Mouse (Mus musculus) B cell, adult (primary cell): ENCODE measurements around the gene Trmt1l. TPM values are rescaled to one million over a fixed set of nuclear protein-coding genes. Genes with fewer than 3 reads are reported as not detected.

Experiments
- total RNA-seq: library from RNA; stranded (reverse); gene quantifications from 4 replicates; pipeline ENCODE4 v1.2.4, GENCODE M21; 2023; ENCODE audit not compliant: inconsistent age

Gene Trmt1l
- total RNA-seq = 38.5 to 41.6 TPM (median 40.4 TPM) in 4 replicates

DNA sequence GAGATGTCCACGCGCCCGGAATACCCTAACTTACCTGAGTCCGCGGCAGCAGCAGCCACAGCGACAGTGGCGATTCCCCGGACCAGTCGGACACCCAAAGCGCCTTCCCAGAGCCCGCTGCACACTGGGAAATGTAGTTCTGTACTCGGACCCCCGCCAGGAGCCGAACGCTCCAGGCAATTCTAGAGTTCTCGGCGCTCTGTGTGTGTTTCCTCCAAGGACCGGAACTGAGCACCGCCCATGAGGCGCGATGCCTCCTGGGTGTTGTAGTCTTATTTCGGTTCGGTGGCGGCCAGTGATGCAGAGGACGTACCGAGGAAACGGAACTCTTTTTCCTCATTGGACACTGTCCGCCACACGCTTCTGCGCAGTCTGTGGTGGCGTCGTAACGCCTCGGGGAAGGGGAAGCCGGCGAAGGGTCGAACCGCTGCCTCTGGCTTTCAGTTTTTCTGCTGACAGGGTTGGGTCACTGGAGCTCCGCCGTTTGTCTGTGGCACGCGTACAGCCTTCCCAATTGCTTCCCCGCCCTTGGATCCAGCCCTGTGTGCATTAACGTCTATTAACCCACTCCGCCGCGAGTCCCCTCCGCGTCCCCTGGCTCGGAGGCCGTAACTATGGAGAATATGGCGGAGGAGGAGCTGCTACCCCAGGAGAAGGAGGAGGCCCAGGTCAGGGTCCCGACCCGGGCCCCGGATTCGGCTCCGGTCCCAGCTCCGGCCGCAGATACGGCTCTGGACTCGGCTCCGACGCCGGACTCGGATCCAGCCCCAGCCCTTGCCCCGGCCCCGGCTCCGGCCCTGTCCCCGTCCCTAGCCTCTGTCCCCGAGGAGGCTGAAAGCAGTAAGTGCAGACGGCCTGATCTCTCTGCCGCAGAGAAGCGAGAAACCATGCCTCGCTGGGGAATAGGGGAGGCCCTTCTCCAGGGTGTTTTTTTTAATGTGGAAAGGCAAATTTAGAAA is at the start of gene Trmt1l, which contains the start of gene Swt1:
Gene Trmt1l (plus strand): TSS at position 280 of the 959 bp plus-strand sequence.
Gene Swt1 (minus strand): TSS at position 193 of the 959 bp plus-strand sequence.

DNA sequence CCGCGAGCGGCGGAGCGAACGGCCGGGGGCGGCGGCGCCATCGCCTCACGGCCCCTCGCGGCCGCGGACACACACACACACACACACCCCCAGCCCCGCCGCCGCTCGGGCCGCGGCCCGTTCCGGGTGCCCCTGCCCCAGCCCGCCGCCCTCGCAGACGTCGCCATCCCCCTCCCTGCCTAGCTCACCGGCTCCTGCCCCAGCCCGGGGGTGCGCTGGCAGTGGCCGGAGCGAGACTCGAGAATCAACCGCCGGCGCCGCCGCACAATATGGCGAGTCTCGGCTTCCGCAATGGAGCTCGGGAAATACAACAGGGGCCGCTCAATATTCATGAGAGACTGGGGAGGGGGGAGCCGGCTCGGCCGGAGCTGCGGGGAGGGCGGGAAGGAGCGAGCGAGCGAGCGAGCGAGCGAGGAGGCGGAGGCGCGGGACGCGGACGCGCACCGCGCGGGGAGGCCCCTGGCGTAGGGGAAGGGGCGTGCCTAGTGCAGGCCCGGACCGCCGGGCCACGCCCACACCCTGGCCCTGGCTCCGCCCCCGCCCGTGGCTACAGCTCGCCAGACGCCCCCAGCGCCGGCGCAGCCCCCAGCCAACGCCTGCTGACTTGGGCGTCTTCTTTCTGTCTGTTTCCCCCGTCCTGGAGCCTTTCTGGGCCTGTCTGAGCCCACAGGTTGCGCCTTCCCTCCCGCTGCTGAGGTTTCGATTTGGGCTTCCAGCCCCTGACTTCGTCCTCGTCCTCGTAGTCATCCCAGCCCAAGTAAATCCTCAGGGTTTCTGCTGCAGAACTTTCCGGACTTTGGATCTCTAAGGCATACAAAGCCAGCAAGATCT is 72.4 kb downstream of the Trmt1l start, which contains the start of gene Rnf2:
Gene Rnf2 (minus strand): TSS at position 425 of the 831 bp plus-strand sequence.

Other genes starting within 250 kb of the Trmt1l start
- gene Gm47985, start 246.0 kb upstream of the Trmt1l start, total RNA-seq = 0.32 TPM in 1 of 4 replicates, not detected in the others
- 0.29 to 0.30 TPM in 2 of 4 replicates, not detected in the others for gene Gm8947, start 236.2 kb upstream of the Trmt1l start, total RNA-seq
- not detected in 4 replicates for gene Gm47995, start 230.1 kb upstream of the Trmt1l start, total RNA-seq
- not detected in 4 replicates for gene 3110040M04Rik, start 224.4 kb upstream of the Trmt1l start, total RNA-seq
- gene Gm47996, start 218.4 kb upstream of the Trmt1l start, total RNA-seq = not detected in 4 replicates
- 324 to 363 TPM (median 350 TPM) in 4 replicates for gene Ivns1abp, start 84.1 kb upstream of the Trmt1l start, total RNA-seq
- gene Swt1, start 87 bp upstream of the Trmt1l start, total RNA-seq = 32.4 to 47.2 TPM (median 36.9 TPM) in 4 replicates
- gene Rnf2, start 72.4 kb downstream of the Trmt1l start, total RNA-seq = 52.0 to 60.1 TPM (median 56.0 TPM) in 4 replicates
- 1.2 to 2.2 TPM (median 1.3 TPM) in 4 replicates for gene Fam129a, start 142.6 kb downstream of the Trmt1l start, total RNA-seq